In the genomic region with DNA sequence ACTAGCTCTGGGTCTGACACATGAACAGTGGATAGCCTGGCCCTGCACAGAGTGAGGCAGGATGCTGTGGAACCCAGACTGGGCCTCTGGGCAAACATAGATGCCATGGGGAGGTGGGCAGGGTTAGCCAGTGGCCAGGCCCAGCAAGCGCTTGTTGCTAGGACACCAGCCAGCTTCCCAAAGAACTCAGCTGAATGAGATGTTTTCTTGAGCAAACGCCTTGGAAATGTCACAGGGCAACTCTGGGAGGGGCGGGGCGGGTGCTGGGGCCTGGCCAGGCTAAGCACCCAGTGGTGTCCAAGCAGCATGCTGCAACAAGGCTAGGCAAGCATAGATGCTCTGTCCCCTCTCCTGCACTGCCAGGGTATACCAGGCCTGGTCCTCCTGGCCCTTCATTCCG, we compare ENCODE assay signal across 15 mouse cellular contexts. TPM values are rescaled to one million over a fixed set of nuclear protein-coding genes. Genes with fewer than 3 reads are reported as not detected.
DNase-seq lines count a peak whose midpoint lies in the region; ATAC-seq and TF ChIP-seq lines count a peak whose summit lies in the region.
"Had no signal": no experiment of that assay in that cellular context is flagged by ENCODE, and none has a peak within 500 bp of the region (broad histone marks: within the 10 kb centered on the region; RNA-seq: fewer than 3 reads in every experiment).

No protein-coding gene starts in this region.

- H3K27ac ChIP-seq in layer of hippocampus, adult 2 months = peak overlapping the region; percentile 55; the same call in 1 of the 2 replicates
- peak overlapping the region; percentile 52; the same call in 1 of the 2 replicates for H3K27ac ChIP-seq in hindbrain, embryonic 13.5 days
- H3K27ac ChIP-seq: embryonic facial prominence, embryonic 15.5 days; gastrocnemius, adult 2 months had no signal

- H3K36me3 ChIP-seq in hindbrain, embryonic 13.5 days = no peaks in the 10 kb centered on the region
- H3K36me3 ChIP-seq: embryonic facial prominence, embryonic 15.5 days had no signal

- ATAC-seq in hindbrain, embryonic 13.5 days (ENCODE audit: low FRiP score) = peak; percentile 83
- ATAC-seq: Patski had no signal

- no peak overlapping the region for H3K4me2 ChIP-seq in hindbrain, embryonic 13.5 days
- H3K4me2 ChIP-seq: embryonic facial prominence, embryonic 15.5 days had no signal

- peaks cover 21% of the 10 kb centered on the region for H3K4me1 ChIP-seq in hindbrain, embryonic 13.5 days (replicated peaks)
- H3K4me1 ChIP-seq: embryonic facial prominence, embryonic 15.5 days had no signal

- no peaks in the 10 kb centered on the region for H3K9me3 ChIP-seq in hindbrain, embryonic 13.5 days
- H3K9me3 ChIP-seq: embryonic facial prominence, embryonic 15.5 days had no signal

- no peak for TF ChIP-seq CTCF in layer of hippocampus, adult 2 months (conservative IDR thresholded peaks at IDR 0.05)

- 23% methylated on average over 5 of the region's 5 CpGs for WGBS in hindbrain, embryonic 13.5 days

- no peak overlapping the region for H3K4me3 ChIP-seq in layer of hippocampus, adult 2 months
- H3K4me3 ChIP-seq in hindbrain, embryonic 13.5 days = no peak overlapping the region
- H3K4me3 ChIP-seq: embryonic facial prominence, embryonic 15.5 days; gastrocnemius, adult 2 months had no signal

- H3K9ac ChIP-seq in hindbrain, embryonic 13.5 days = no peak overlapping the region; the same call in 1 of the 2 replicates
- H3K9ac ChIP-seq: embryonic facial prominence, embryonic 15.5 days had no signal

- H3K27me3 ChIP-seq in hindbrain, embryonic 13.5 days = peaks cover 25% of the 10 kb centered on the region; the same call in 1 of the 2 replicates
- H3K27me3 ChIP-seq: embryonic facial prominence, embryonic 15.5 days; Patski had no signal

- DNase-seq in layer of hippocampus, adult 2 months (ENCODE audit: low spot score in 2 of 2) = peak in 1 of 2 experiments; percentile 54
- DNase-seq in layer of hippocampus, postnatal 14 days (ENCODE audit: low spot score in 2 of 2) = no peak
- DNase-seq in embryo, embryonic 10.5 days (ENCODE audit: low spot score) = peak; percentile 52
- peak; percentile 21 for DNase-seq in neural tube, embryonic 10.5 days (ENCODE audit: extremely low spot score, low spot score)
- DNase-seq in urinary bladder, adult 2 months (ENCODE audit: low spot score) = no peak
- no peak for DNase-seq in spleen, adult 12 weeks (ENCODE audit: low spot score)
- DNase-seq in thymus, postnatal 14 days = no peak
- DNase-seq: adrenal gland, postnatal 10 days; cerebellum, adult 8-10 months; gastrocnemius, adult 2 months; heart, postnatal 10 days; lung, adult 2 months had no signal

RNA-seq across cellular contexts. Expression of a gene that starts 28.5 kb away (rescaled TPM):
- 10 to 100 TPM; 29.3 to 35.0 TPM for total RNA-seq in layer of hippocampus, adult 2 months (2021)
- 10 to 100 TPM; 53.2 to 67.5 TPM for total RNA-seq in layer of hippocampus, postnatal 14 days (2021)
- polyA plus RNA-seq in hindbrain, embryonic 13.5 days (2015; fragmentation: Nextera tagmentation; extraction: Ambion mirVana) = 13.8 and 18.3 TPM in 2 replicates
- 27.6 and 31.4 TPM in 2 replicates for polyA plus RNA-seq in urinary bladder, adult 2 months (2012; rRNA removed)

RNA-seq across cellular contexts. Expression of a gene that starts 40.5 kb away (rescaled TPM):
- 10 to 100 TPM; 25.8 to 26.1 TPM for total RNA-seq in layer of hippocampus, adult 2 months (2021)
- total RNA-seq in layer of hippocampus, postnatal 14 days (2021) = 10 to 100 TPM; 30.5 to 34.3 TPM
- polyA plus RNA-seq in hindbrain, embryonic 13.5 days (2015; fragmentation: Nextera tagmentation; extraction: Ambion mirVana) = 53.0 and 54.6 TPM in 2 replicates
- 11.4 and 12.5 TPM in 2 replicates for polyA plus RNA-seq in urinary bladder, adult 2 months (2012; rRNA removed)

RNA-seq across cellular contexts. Expression of a gene that starts 40.5 kb away (rescaled TPM):
- total RNA-seq in layer of hippocampus, adult 2 months (2021) = 10 to 100 TPM; 38.6 to 45.6 TPM
- total RNA-seq in layer of hippocampus, postnatal 14 days (2021) = 10 to 100 TPM; 42.1 to 44.5 TPM
- polyA plus RNA-seq in hindbrain, embryonic 13.5 days (2015; fragmentation: Nextera tagmentation; extraction: Ambion mirVana) = 89.0 and 94.0 TPM in 2 replicates
- 42.8 and 48.5 TPM in 2 replicates for polyA plus RNA-seq in urinary bladder, adult 2 months (2012; rRNA removed)

Comparison
In these comparisons a context has a peak if more than half of its experiments do, and no peak if none do; other contexts are left out.
1. DNase-seq: peak in embryo, embryonic 10.5 days (single experiment) and neural tube, embryonic 10.5 days (single experiment); none in layer of hippocampus, postnatal 14 days (0 of 2), urinary bladder, adult 2 months (single experiment), spleen, adult 12 weeks (single experiment) and thymus, postnatal 14 days (single experiment).